Mouse (Mus musculus): ENCODE measurements around the gene Rgs9bp. TPM values are rescaled to one million over a fixed set of nuclear protein-coding genes. Genes with fewer than 3 reads are reported as not detected.
A peak's percentile ranks its signal among the peaks of the same experiment; 100 is the strongest.
"Not testable (repeated sequence)": the region's sequence is repeated elsewhere in the genome, so short reads cannot be mapped to it uniquely, and the experiment has no call there.

Gene Rgs9bp
- total RNA-seq, 2 experiments from 2014 or later, result 0.36 to 1.2 TPM

GRCm38 (mm10) chr7:35537562-35537961 is 47.8 kb downstream of the Rgs9bp start, which contains the start of gene Tdrd12:
TSS of gene Tdrd12 (minus strand) at chr7:35537745.
- peak; percentile 55; the same call in 1 of the 2 replicates for ATAC-seq (replicated peaks; ENCODE audit: poor library complexity, severe bottlenecking)

DNA sequence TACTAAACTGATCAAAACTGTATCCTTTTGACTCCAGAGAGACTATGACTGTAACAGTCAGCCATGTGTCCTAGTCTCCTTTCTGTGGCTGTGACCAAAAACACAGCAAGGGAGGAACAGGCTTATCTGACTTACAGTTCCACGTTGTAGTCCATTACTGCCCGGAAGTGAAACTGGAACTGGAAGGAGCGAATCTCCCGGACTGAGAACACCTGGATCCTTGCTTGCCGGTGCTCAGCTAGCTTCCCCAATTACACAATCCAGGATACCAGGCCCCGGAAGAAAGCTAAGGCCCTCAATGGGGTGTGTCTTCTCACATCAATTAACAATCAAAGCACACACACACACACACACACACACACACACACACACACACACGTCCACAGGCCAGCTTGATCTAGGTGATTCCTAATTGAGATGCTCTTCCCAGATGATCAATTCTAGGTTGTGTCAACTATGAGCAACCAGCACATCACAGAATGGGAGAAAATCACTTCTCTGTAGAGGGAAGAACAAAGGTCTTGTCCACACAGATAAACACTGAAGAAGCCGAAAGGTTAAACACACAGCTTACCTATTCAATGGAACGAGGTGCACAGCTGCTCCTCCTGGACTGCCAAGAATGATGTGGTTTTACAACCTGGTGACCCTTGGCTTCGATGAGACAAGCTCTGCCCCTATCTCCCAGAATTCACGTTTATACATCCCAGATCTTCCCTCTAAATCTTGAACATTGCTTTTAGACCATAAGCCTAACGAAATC is 49.5 kb downstream of the Rgs9bp start:
- ATAC-seq (replicated peaks; ENCODE audit: poor library complexity, severe bottlenecking), result peak; percentile 56

DNA sequence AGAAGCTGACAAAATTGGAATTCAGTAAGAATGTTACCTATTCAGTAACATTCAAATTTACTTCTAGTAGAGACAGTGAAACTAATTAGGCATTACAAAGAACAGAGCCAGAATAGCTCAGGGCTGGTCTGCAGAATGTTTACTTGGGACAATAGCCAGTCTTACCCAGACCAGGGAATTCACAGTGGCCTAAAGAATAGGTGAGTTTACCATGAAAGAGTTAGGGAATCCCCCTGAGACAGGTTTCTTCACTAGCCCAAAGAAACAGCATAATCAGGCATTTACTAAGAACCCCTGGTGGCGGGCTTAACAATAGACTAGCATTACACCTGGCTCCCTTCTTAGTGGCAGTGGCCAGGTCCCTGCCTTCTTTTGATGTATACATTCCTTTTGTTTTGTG is 54.8 kb downstream of the Rgs9bp start:
- ATAC-seq (replicated peaks; ENCODE audit: poor library complexity, severe bottlenecking), result not testable (repeated sequence)

DNA sequence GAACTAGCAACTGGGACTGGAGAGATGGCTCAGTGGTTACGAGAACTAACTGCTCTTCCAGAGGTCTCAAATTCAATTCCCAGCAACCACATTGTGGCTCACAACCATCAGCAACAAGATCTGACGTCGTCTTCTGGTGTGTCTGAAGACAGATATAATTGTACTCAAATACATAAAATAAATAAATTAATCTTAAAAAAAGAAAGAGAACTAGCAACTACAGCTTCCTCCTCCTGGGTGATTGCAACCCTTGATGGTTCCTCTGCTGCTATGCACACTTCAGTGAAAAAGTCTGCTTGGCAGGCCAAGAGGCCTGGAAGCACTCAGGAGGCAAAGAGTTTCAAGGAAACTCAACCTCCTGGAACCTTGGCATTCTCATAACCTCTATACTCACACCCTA is 55.4 kb downstream of the Rgs9bp start:
- ATAC-seq (replicated peaks; ENCODE audit: poor library complexity, severe bottlenecking), result no peak

Other genes starting within 250 kb of the Rgs9bp start
- 15.7 and 16.8 TPM in 2 replicates for gene Faap24, start 188.7 kb downstream of the Rgs9bp start, total RNA-seq (2014; fragmentation: Nextera tagmentation)
- 11.3 and 14.3 TPM in 2 replicates for gene Faap24, start 188.7 kb downstream of the Rgs9bp start, total RNA-seq (2017)
- gene Cep89, start 188.5 kb downstream of the Rgs9bp start, total RNA-seq (2014; fragmentation: Nextera tagmentation), result 5.7 and 7.2 TPM in 2 replicates
- 8.4 and 10.6 TPM in 2 replicates for gene Cep89, start 188.5 kb downstream of the Rgs9bp start, total RNA-seq (2017)
- not detected in 2 replicates for gene Slc7a9, start 136.8 kb downstream of the Rgs9bp start, total RNA-seq (2014; fragmentation: Nextera tagmentation)
- not detected in 2 replicates for gene Slc7a9, start 136.8 kb downstream of the Rgs9bp start, total RNA-seq (2017)
- not detected in 2 replicates for gene Tdrd12, start 47.8 kb downstream of the Rgs9bp start, total RNA-seq (2014; fragmentation: Nextera tagmentation)
- not detected in 2 replicates for gene Tdrd12, start 47.8 kb downstream of the Rgs9bp start, total RNA-seq (2017)
- 98.2 and 110 TPM in 2 replicates for gene Nudt19, start 29.3 kb downstream of the Rgs9bp start, total RNA-seq (2014; fragmentation: Nextera tagmentation)
- 44.6 and 52.5 TPM in 2 replicates for gene Nudt19, start 29.3 kb downstream of the Rgs9bp start, total RNA-seq (2017)
- gene Ankrd27, start 662 bp upstream of the Rgs9bp start, total RNA-seq (2014; fragmentation: Nextera tagmentation), result 40.4 and 66.7 TPM in 2 replicates
- 40.0 and 49.7 TPM in 2 replicates for gene Ankrd27, start 662 bp upstream of the Rgs9bp start, total RNA-seq (2017)
- gene Pdcd5, start 61.9 kb upstream of the Rgs9bp start, total RNA-seq (2014; fragmentation: Nextera tagmentation), result 133 and 145 TPM in 2 replicates
- gene Pdcd5, start 61.9 kb upstream of the Rgs9bp start, total RNA-seq (2017), result 94.4 and 114 TPM in 2 replicates
- 19.2 and 21.6 TPM in 2 replicates for gene Dpy19l3, start 168.9 kb upstream of the Rgs9bp start, total RNA-seq (2014; fragmentation: Nextera tagmentation)
- gene Dpy19l3, start 168.9 kb upstream of the Rgs9bp start, total RNA-seq (2017), result 17.7 and 33.2 TPM in 2 replicates
- 20.5 and 22.5 TPM in 2 replicates for gene Zfp507, start 217.4 kb upstream of the Rgs9bp start, total RNA-seq (2014; fragmentation: Nextera tagmentation)
- gene Zfp507, start 217.4 kb upstream of the Rgs9bp start, total RNA-seq (2017), result 8.7 and 11.1 TPM in 2 replicates

All from granulocyte monocyte progenitor cell, adult 5-6 weeks (primary cell).